Mouse (Mus musculus): Measurements from ENCODE around the gene Sike1. TPM values are rescaled to one million over a fixed set of nuclear protein-coding genes. Genes with fewer than 3 reads are reported as not detected.
A peak's percentile ranks its signal among the peaks of the same experiment; 100 is the strongest.

The Sike1 gene
- polyA plus RNA-seq, 1 experiment from 2014 or later, result 59.2 TPM

- H3K27me3 ChIP-seq (replicated peaks), result no peaks in the 10 kb centered on the region
- no peak for ATAC-seq (replicated peaks)
- 88% methylated on average over 1 of the region's 1 CpGs for WGBS
Observed at GRCm38 (mm10) chr3:103040861-103041379, 45.4 kb downstream of the Sike1 start.

DNA sequence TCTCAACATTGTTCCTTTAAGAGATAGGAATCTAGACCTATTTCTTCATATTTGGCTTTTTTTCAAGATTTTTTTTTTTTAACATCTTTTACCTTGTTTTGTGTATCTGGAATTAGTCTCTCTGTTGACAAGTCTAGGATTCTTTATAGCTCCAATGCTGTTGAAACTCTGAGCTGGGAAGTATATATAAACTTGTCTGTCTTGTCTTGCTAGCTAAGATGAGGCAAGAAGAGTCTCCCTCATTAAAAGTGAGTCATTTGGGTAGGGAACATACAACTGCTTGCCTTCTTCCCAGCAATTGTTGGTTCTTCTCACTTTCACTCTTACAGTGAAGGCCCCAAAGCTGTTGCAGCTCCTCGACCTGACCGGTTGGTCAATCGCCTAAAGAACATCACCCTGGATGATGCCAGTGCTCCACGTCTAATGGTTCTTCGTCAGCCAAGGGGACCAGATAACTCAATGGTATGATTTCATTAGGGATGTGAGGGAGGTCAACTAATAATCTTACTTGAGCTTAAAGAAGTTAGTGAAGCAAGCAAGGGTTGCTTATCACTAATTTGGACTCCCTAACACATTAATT lies 60.6 kb downstream of the Sike1 start:
- Histone ChIP-seq H3K36me3 (replicated peaks) (peaks cover 47% of the 10 kb centered on the region), H3K9me3 (no peaks in the 10 kb centered on the region), H3K27me3 (replicated peaks) (no peaks in the 10 kb centered on the region), H3K9ac (no peak overlapping the region), H3K4me3 (no peak overlapping the region), H3K27ac (no peak overlapping the region), H3K4me2 (no peak overlapping the region), H3K4me1 (peaks cover 9% of the 10 kb centered on the region)
- WGBS, result 94% methylated on average over 5 of the region's 5 CpGs
- no peak for ATAC-seq (replicated peaks)

More at GRCm38 (mm10) chr3:103040861-103041379, 45.4 kb downstream of the Sike1 start:
- Histone ChIP-seq H3K4me1 (no peaks in the 10 kb centered on the region), H3K9me3 (no peaks in the 10 kb centered on the region), H3K9ac (no peak overlapping the region), H3K4me2 (no peak overlapping the region), H3K27ac (no peak overlapping the region), H3K4me3 (no peak overlapping the region), H3K36me3 (replicated peaks) (peaks cover 45% of the 10 kb centered on the region)

DNA sequence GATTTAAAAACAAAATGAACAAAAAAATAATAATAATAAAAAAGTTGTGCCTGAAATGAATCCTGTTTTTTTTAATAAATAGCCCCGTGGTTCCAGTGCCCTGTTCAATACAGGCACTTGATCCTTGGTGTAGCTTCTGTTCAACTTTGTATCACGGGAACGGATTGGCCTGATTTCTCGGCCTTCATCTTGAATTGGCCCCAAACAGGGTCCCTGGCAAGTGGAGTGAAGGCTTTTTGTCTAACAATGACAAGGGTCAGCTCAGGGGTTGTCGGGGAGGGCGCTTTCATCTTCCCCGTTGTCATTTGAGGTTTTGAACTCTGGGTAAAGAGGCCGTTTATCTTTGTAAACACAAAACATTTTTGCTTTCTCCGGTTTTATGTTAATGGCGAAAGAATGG lies 62.2 kb downstream of the Sike1 start:
- Histone ChIP-seq H3K4me2 (peak overlapping the region; percentile 55), H3K4me1 (peaks cover 9% of the 10 kb centered on the region), H3K27me3 (replicated peaks) (no peaks in the 10 kb centered on the region), H3K27ac (peak overlapping the region; percentile 92), H3K9ac (peak overlapping the region; percentile 43), H3K36me3 (replicated peaks) (peaks cover 38% of the 10 kb centered on the region), H3K4me3 (peak overlapping the region; percentile 72), H3K9me3 (no peaks in the 10 kb centered on the region)
- WGBS, result 1% methylated on average over 10 of the region's 10 CpGs
- peak; percentile 62 for ATAC-seq (replicated peaks)

Other genes with a start within 250 kb of the Sike1 start
- gene Tshb, start 213.0 kb upstream of the Sike1 start, polyA plus RNA-seq (2015; fragmentation: Nextera tagmentation; extraction: Ambion mirVana), result 0.73 and 0.81 TPM in 2 replicates
- not detected in 2 replicates for gene Sycp1, start 59.6 kb upstream of the Sike1 start, polyA plus RNA-seq (2015; fragmentation: Nextera tagmentation; extraction: Ambion mirVana)
- gene Nr1h5, start 31.6 kb upstream of the Sike1 start, polyA plus RNA-seq (2015; fragmentation: Nextera tagmentation; extraction: Ambion mirVana), result 0.05 and 0.17 TPM in 2 replicates
- 351 and 378 TPM in 2 replicates for gene Csde1, start 24.7 kb downstream of the Sike1 start, polyA plus RNA-seq (2015; fragmentation: Nextera tagmentation; extraction: Ambion mirVana)
- gene Nras, start 62.6 kb downstream of the Sike1 start, polyA plus RNA-seq (2015; fragmentation: Nextera tagmentation; extraction: Ambion mirVana), result 92.6 and 93.0 TPM in 2 replicates
- 0.06 TPM in 1 of 2 replicates, not detected in the other for gene Ampd1, start 78.3 kb downstream of the Sike1 start, polyA plus RNA-seq (2015; fragmentation: Nextera tagmentation; extraction: Ambion mirVana)
- 1.3 and 1.4 TPM in 2 replicates for gene Dennd2c, start 106.9 kb downstream of the Sike1 start, polyA plus RNA-seq (2015; fragmentation: Nextera tagmentation; extraction: Ambion mirVana)
- 221 and 230 TPM in 2 replicates for gene Bcas2, start 175.9 kb downstream of the Sike1 start, polyA plus RNA-seq (2015; fragmentation: Nextera tagmentation; extraction: Ambion mirVana)

All from midbrain, embryonic 15.5 days (tissue).